Mouse (Mus musculus) lung, embryonic 15.5 days (tissue): ENCODE data around the gene Ccdc28b. TPM values are rescaled to one million over a fixed set of nuclear protein-coding genes. Genes with fewer than 3 reads are reported as not detected.

ENCODE experiments used
- ATAC-seq: fragments of 200-750 bp; cut with Nextera tagmentation; 2 replicates; pipeline ENCODE4 v1.8.0; 2017; ENCODE audit warnings: moderate number of reproducible peaks, borderline replicate concordance; ENCODE audit not compliant: low FRiP score, low TSS enrichment; ENCODE audit errors: extremely low read depth
- H3K27ac ChIP-seq: fragments of 300-500 bp; sonication (generic); 2 replicates; pipeline ENCODE4 v1.5.1; 2015; ENCODE audit warnings: moderate library complexity, mild to moderate bottlenecking, inconsistent platforms
- H3K27me3 ChIP-seq: fragments of 300-500 bp; sonication (generic); 2 replicates; pipeline ENCODE4 v1.6.1; 2015; ENCODE audit warnings: inconsistent platforms
- H3K36me3 ChIP-seq: fragments of 300-500 bp; sonication (generic); 2 replicates; pipeline ENCODE4 v1.6.1; 2015; ENCODE audit warnings: inconsistent platforms
- H3K4me1 ChIP-seq: fragments of 300-500 bp; sonication (generic); 2 replicates; pipeline ENCODE4 v1.6.1; 2015; ENCODE audit warnings: inconsistent platforms
- H3K4me2 ChIP-seq: fragments of 300-500 bp; sonication (generic); 2 replicates; pipeline ENCODE4 v1.6.1; 2015; ENCODE audit warnings: inconsistent platforms, mild to moderate bottlenecking, moderate library complexity
- H3K4me3 ChIP-seq: fragments of 300-500 bp; sonication (generic); 2 replicates; pipeline ENCODE4 v1.5.1; 2015; ENCODE audit warnings: mild to moderate bottlenecking, inconsistent platforms
- H3K9ac ChIP-seq: fragments of 300-500 bp; sonication (generic); 2 replicates; pipeline ENCODE4 v1.6.1; 2015; ENCODE audit warnings: inconsistent platforms
- H3K9me3 ChIP-seq: fragments of 300-500 bp; sonication (generic); 2 replicates; pipeline ENCODE4 v1.6.1; 2016; ENCODE audit warnings: inconsistent platforms
- WGBS: fragments of 180-500 bp; shearing (Covaris S2); methylation state at CpG from one replicate; pipeline ENCODE4 v1.1.7; 2015; 5-methylcytosine and 5-hydroxymethylcytosine counted together
- polyA plus RNA-seq: library from polyadenylated mRNA; unstranded; fragments of >200 nt; fragmentation: Nextera tagmentation; extraction: Ambion mirVana; gene quantifications from 2 replicates; pipeline ENCODE4 v1.2.1, GENCODE M21; 2015

Ccdc28b gene
- polyA plus RNA-seq, 1 experiment from 2014 or later, result 59.5 TPM

DNA sequence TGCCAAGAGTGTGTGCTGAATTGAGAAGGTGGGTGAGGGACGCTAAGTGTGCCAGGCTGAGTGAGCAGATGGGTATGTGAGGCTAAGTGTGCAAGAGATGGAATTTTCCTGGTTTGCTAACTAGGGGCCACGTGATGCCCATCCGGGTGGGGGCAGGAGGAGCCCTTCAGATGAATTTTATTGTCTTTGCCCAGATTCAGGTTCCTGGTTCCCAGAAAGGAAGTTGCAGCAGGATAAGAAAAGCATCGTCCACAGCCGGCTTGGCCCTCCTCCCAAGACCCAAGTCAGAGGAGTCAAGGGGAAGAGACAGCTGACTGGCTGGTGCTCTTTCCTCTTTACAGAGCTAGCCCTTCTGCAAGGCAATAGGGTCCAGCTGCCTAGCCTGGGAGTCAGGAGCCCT, 45.3 kb downstream of the Ccdc28b start, which contains the start of gene Fam167b:
Gene Fam167b, minus strand, starts transcription at position 84 of the 400 bp plus-strand sequence.
- no peak for ATAC-seq

DNA sequence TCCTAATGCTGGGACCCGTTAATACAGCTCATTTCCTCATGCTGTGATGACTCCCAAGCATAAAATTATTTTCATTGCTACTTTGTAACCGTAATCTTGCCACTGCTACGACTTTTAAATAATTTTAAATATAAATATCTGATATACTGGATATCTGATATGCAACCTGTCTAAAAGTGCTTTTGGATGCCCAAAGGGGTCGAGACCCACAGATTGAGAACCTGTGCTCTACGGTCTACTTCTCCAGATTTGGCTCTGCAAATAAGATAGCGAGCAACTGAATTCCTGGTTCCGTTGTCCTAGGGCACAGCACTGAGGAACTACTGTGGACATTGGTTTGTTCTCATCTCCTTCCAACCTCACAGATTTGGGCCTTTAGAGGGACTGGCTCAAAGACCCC, 46.1 kb downstream of the Ccdc28b start:
- no peak for ATAC-seq
- H3K4me1 ChIP-seq, result peaks cover 6% of the 10 kb centered on the region; the same call in 1 of the 2 replicates
- WGBS, result 75% methylated on average over 7 of the region's 7 CpGs
- no peaks in the 10 kb centered on the region for H3K36me3 ChIP-seq
- H3K27me3 ChIP-seq, result no peaks in the 10 kb centered on the region
- H3K4me2 ChIP-seq, result no peak overlapping the region
- no peaks in the 10 kb centered on the region for H3K9me3 ChIP-seq
- H3K9ac ChIP-seq, result no peak overlapping the region
- H3K4me3 ChIP-seq, result no peak overlapping the region
- no peak overlapping the region; the same call in 1 of the 2 replicates for H3K27ac ChIP-seq

More for the DNA sequence above, 45.3 kb downstream of the Ccdc28b start, which contains the start of gene Fam167b:
- no peaks in the 10 kb centered on the region for H3K36me3 ChIP-seq
- H3K4me3 ChIP-seq, result no peak within 1 kb of the TSS
- H3K9me3 ChIP-seq, result no peaks in the 10 kb centered on the region
- H3K27me3 ChIP-seq, result no peaks in the 10 kb centered on the region
- H3K27ac ChIP-seq, result peak within 1 kb of the TSS; percentile 31; the same call in 1 of the 2 replicates
- no peak within 1 kb of the TSS for H3K9ac ChIP-seq
- peaks cover 6% of the 10 kb centered on the region; the same call in 1 of the 2 replicates for H3K4me1 ChIP-seq
- 73% methylated on average over 5 of the region's 5 CpGs for WGBS
- 0 out of 2 replicates have a peak within 1 kb of the TSS, but pooled peaks have one; percentile 15 for H3K4me2 ChIP-seq

DNA sequence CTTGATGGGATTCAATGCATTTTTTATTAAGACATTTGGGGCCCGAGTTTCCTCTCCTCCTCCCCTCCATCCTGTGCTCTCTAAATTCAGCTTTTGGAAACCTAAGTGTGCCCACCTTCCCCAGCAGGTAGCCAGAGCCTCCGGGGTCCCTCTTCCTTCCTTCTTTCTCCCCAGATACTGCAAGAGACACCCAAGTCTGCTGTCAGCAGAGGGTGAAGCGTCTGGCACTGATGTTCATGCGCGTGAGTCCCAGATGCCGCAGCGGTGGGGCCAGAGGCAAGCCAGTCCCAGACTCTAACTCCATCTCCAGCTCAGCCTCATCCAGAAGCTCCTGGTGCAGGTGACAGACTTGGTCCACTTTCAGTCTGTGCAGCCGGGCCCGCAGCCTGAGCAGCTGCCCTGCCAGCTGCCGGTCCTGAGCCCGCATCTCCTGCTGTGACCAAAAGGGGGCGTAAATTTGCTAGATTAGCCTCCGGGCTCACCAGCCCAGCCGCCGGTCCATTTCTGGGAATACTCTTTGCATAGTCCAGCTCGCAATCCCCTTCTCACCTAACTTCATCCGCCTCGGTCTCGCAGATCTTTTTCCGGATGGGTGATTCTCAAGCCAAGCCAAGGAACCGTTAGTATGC, 46.8 kb downstream of the Ccdc28b start:
- Histone ChIP-seq H3K4me3 (no peak overlapping the region), H3K4me2 (peak overlapping the region; percentile 15; the same call in 1 of the 2 replicates), H3K9me3 (no peaks in the 10 kb centered on the region), H3K36me3 (no peaks in the 10 kb centered on the region), H3K27me3 (no peaks in the 10 kb centered on the region), H3K9ac (no peak overlapping the region), H3K27ac (no peak overlapping the region), H3K4me1 (peaks cover 6% of the 10 kb centered on the region; the same call in 1 of the 2 replicates)
- no peak for ATAC-seq
- 33% methylated on average over 21 of the region's 21 CpGs for WGBS

DNA sequence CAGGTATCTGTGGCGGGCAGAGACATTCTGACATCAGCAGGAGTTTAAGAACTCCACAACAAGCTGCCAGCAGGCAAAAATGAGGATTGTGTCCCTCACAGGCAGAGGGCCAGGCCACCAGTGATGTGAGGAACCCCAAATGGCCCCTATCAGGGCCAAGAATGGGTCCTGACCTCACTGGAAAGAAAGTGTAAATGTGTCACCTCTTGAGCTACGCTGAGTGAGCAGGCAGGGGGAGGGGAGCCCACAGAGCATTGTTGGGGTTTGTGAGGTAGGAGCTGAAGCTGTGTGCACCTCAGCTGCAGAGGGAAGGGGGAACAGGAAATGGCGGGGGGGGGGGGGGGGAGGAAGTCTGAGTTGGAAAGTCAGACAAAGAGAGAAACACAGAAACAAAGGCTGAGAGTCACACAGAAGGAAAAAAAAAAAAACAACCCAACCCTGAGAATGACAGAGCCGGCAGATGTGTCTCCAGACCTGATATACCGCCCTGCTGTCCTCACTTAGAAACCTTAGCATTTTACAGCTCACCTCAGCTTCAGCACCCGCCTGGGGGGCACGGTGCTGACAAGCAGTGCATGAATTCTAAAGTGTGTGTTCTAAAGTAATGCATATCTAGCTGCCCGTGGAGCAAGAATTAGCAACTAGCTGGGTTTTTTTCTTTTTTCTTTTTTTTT, 48.4 kb downstream of the Ccdc28b start:
- H3K4me2 ChIP-seq, result no peak overlapping the region; the same call in 1 of the 2 replicates
- H3K4me3 ChIP-seq, result no peak overlapping the region
- H3K36me3 ChIP-seq, result no peaks in the 10 kb centered on the region
- H3K27me3 ChIP-seq, result no peaks in the 10 kb centered on the region
- WGBS, result 45% methylated on average over 7 of the region's 8 CpGs
- H3K9me3 ChIP-seq, result no peaks in the 10 kb centered on the region
- H3K4me1 ChIP-seq, result peaks cover 6% of the 10 kb centered on the region; the same call in 1 of the 2 replicates
- H3K9ac ChIP-seq, result no peak overlapping the region
- no peak; the same call in 1 of the 2 replicates for ATAC-seq
- H3K27ac ChIP-seq, result peak overlapping the region; percentile 4; the same call in 1 of the 2 replicates

DNA sequence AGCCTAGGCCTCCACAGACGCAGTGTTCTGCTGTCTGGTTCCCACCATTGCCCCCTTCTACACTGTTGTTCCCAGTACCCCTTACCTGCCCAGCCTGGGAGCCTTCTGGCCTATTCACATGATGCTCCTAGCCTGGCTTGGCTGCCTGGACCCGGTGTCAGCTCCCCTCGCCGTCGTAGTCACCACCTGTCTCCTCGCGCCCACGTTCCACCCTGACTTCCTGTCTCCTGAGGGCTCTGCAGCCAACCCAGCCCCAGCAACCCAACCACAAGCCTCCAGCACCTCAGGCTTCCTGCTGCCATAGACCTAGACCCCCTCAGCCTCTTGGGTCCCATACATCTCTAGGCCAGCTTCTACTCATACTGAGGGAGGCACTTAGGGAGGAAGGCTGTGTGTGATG, 50.3 kb downstream of the Ccdc28b start, which contains the start of gene Lck:
Gene Lck, minus strand, starts transcription at position 212 of the 400 bp plus-strand sequence.
- H3K27me3 ChIP-seq, result no peaks in the 10 kb centered on the region
- no peak for ATAC-seq
- H3K27ac ChIP-seq, result peak within 1 kb of the TSS; percentile 39; the same call in 1 of the 2 replicates
- 90% methylated on average over 8 of the region's 8 CpGs for WGBS
- H3K4me3 ChIP-seq, result no peak within 1 kb of the TSS
- H3K36me3 ChIP-seq, result no peaks in the 10 kb centered on the region
- H3K9me3 ChIP-seq, result no peaks in the 10 kb centered on the region
- H3K9ac ChIP-seq, result no peak within 1 kb of the TSS
- H3K4me1 ChIP-seq, result peaks cover 6% of the 10 kb centered on the region; the same call in 1 of the 2 replicates
- H3K4me2 ChIP-seq, result no peak within 1 kb of the TSS

DNA sequence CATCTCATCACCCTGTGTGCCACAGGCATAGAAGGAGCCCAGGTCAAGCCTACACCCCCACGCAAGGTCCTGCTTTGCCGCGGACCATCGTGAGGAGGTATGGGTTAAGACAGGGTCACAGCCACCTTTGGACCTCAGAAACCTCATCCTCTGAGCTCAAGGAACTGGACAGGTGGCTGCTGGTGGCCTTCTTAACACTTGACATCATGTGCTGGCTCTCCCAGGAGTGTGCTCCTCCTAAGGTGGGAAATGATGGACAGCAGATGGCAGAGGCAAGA, 50.7 kb downstream of the Ccdc28b start:
- WGBS, result 96% methylated on average over 4 of the region's 4 CpGs
- H3K9me3 ChIP-seq, result no peaks in the 10 kb centered on the region
- no peak overlapping the region for H3K4me3 ChIP-seq
- 0 out of 2 replicates have a peak, but pooled peaks cover 3% of the 10 kb centered on the region for H3K4me1 ChIP-seq
- ATAC-seq, result no peak
- H3K4me2 ChIP-seq, result no peak overlapping the region
- no peaks in the 10 kb centered on the region for H3K27me3 ChIP-seq
- no peak overlapping the region for H3K9ac ChIP-seq
- no peaks in the 10 kb centered on the region for H3K36me3 ChIP-seq
- peak overlapping the region; percentile 39; the same call in 1 of the 2 replicates for H3K27ac ChIP-seq

DNA sequence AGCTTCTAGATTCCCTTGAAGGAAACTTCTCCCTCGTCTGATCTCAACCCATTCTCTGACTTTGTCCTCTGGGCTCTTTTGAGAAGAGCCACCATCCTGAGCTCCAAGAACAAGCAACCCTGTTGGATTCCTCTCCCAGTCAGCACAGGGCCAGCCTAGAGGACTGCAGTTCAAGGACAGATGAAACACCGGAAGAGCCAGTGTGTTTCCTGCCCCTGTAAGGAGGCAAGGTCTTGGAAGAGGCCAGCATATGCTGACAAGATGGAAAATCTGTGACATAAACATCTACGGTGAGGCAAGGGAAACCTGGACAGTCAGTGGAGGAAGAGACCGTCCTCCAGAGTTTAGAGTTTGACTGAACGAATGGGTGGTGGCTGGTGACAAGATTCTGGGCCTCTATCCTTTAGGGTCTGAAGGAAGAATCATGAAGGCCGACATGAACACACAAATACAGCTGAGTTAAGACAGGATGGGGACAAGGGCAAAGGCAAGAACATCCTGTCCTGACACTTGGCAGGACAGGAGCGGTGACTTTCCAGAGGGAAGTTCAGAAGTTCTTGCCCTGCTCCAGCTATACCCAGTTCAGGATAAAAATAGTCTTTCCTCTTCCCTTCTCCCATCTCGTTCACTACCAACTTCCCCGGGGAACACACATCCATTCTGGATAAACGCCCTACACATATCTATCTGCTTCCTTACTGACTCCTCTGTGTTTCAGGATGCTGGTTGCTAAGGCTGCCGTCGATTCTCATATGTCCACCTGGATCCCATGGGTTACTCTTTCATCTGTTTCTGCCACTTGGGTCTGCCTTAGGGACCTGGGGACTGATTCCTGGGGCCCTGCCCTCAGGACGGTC, 51.3 kb downstream of the Ccdc28b start:
- no peak overlapping the region for H3K4me3 ChIP-seq
- no peak overlapping the region for H3K9ac ChIP-seq
- H3K27ac ChIP-seq, result peak overlapping the region; percentile 39; the same call in 1 of the 2 replicates
- H3K4me1 ChIP-seq, result no peaks in the 10 kb centered on the region
- H3K27me3 ChIP-seq, result no peaks in the 10 kb centered on the region
- 63% methylated on average over 13 of the region's 13 CpGs for WGBS
- no peaks in the 10 kb centered on the region for H3K9me3 ChIP-seq
- no peak for ATAC-seq
- H3K4me2 ChIP-seq, result no peak overlapping the region
- H3K36me3 ChIP-seq, result no peaks in the 10 kb centered on the region

DNA sequence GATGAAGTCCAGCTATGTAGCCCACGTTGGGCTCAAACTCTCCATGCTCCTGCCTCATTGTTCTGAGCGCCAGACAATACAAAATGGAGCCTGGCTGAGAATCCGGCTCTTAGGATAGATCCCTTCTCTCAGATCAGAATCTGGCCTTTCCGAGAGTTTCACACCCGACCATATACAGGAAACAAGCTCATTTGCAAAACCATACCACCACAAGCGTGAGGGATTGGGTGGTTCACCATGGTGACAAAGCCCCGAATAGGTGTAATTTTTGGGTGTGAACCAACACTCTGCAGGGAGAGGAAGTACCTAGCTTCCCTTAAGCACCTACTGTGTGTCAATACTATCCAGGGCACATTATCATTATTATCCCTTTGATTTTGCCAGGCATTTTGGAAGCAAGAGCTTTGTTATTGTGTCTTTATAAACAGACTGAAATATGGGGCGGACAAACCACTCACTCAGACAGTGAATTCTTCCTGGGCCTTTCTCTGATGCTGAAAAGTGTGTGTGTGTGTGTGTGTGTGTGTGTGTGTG, 52.1 kb downstream of the Ccdc28b start:
- Histone ChIP-seq H3K9me3 (no peaks in the 10 kb centered on the region), H3K27ac (no peak overlapping the region), H3K9ac (no peak overlapping the region), H3K4me1 (no peaks in the 10 kb centered on the region), H3K27me3 (no peaks in the 10 kb centered on the region), H3K4me2 (no peak overlapping the region), H3K4me3 (no peak overlapping the region), H3K36me3 (no peaks in the 10 kb centered on the region)
- ATAC-seq, result no peak
- 62% methylated on average over 8 of the region's 8 CpGs for WGBS

DNA sequence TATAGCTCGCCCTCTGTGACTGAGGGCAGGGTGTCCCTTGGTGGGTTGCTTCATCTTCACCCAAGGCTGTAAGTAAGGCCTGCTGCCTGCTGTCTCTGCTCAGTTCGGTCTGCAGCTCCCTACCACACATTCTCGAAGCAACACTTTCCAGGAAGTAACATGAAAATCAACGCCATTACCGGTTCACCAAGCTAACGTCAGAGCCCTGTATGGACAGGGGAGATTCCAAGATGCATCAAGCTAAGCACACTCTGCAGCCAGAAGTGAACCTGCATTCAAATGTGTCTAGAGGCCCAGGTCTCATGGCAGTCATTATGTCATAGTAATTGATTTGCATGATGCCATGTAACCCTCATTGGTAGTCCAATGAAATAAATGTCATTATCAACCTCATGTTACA, 53.7 kb downstream of the Ccdc28b start:
- Histone ChIP-seq H3K4me1 (no peaks in the 10 kb centered on the region), H3K27ac (no peak overlapping the region), H3K4me3 (no peak overlapping the region), H3K27me3 (no peaks in the 10 kb centered on the region), H3K9me3 (no peaks in the 10 kb centered on the region), H3K4me2 (no peak overlapping the region), H3K36me3 (no peaks in the 10 kb centered on the region), H3K9ac (no peak overlapping the region)
- WGBS, result 76% methylated on average over 6 of the region's 6 CpGs
- ATAC-seq, result no peak
